Mouse (Mus musculus) lung, postnatal 10 days (tissue): ENCODE measurements around the gene Methig1.
"Not testable (repeated sequence)": the region's sequence is repeated elsewhere in the genome, so short reads cannot be mapped to it uniquely, and the experiment has no call there.

Source experiments
- DNase-seq: peaks from one replicate; pipeline ENCODE4 v3.0.0; 2021

The Methig1 gene

GRCm38 (mm10) chr15:100341314-100341980 is 11.5 kb upstream of the Methig1 start:
- DNase-seq, result peak; percentile 42

- DNase-seq, result no peak
Measured at GRCm38 (mm10) chr15:100345484-100345883, 7.5 kb upstream of the Methig1 start.

- no peak for DNase-seq
Measured at GRCm38 (mm10) chr15:100346761-100347160, 6.2 kb upstream of the Methig1 start.

DNA sequence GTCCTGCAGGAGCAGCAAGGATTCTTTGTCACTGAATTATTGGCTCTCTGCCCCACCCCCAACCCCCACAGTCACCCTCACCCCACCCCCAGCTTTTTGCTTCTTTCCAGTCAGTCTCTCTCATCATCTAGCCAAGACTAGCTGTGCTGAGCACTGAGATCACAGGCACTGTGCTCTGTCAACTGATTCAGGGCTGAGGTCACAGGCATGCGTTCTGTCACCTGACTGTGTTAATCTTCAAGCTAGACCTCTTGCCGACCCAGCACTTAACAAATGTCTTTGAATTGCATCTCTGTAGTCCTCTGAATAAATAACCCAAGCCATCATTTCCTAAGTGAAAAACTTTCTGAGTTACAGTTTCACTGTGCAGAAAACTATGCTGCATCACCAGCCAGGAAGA is 3.5 kb upstream of the Methig1 start:
- DNase-seq, result no peak

GRCm38 (mm10) chr15:100351501-100352060 is 1.4 kb upstream of the Methig1 start:
- no peak for DNase-seq

- DNase-seq, result not testable (repeated sequence)
Measured at GRCm38 (mm10) chr15:100353399-100353798, 450 bp downstream of the Methig1 start.

DNA sequence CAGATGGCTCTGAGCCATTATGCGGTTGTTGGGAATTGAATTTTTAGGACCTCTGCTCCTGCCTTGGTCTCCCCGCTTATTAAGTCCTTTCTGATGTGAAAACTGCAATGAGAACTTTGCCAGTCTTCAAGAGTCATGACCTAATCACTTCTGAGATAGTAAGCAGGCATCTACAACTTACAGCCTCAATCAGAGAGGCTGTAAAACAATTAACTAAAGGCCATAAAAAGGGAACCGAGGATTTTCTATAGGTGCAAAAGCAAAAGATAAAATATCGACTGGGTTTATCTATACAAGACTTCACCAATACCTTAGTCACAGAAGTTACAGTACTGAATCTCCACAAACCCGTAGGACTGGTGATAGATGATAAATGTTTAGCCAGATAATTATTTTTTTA is 2.9 kb downstream of the Methig1 start:
- DNase-seq, result no peak

DNA sequence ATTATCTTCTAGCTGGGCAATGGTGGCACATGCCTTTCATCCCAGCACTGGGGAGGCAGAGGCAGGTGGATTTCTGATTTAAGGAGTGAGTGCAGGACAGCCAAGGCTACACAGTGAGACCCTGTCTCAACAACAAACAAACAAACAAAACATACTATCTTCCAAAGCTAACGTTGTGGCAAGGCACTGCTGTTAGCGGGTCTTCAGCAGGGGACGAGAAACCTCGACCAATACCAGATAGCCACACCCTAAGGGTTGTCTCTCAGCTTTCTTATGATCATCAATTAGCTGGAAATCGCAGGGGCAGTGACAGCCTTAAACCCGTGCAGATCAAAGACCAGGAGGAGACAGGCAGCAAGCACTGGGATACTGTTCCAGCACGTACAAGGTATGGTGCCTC is 11.3 kb downstream of the Methig1 start, which contains the start of gene Higd1c:
Gene Higd1c, plus strand, starts transcription at position 301 of the 400 bp plus-strand sequence.
- no peak for DNase-seq

DNA sequence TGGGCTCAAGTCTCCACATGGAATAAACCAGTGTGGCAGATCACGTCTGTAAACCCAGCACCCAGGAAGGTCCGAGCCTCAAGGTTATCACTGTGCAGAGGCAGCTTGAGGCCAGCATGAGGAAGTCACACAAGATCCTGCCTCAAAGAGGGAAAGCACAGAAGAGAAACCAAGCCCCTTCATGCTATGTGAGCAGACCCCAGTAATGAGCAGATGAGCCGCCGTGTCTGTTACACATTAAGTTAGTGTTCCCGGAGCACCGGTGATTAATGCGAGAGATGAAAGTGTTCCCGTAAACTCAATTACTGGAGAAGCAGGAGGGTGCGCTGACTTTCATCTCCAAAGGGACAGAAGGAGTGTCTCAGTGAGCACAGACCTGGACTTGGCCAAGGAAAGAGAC is 13.0 kb downstream of the Methig1 start:
- DNase-seq, result not testable (repeated sequence)

- DNase-seq, result no peak
Measured at GRCm38 (mm10) chr15:100367119-100367518, 14.2 kb downstream of the Methig1 start.

- DNase-seq, result peak; percentile 80
Measured at GRCm38 (mm10) chr15:100375066-100375465, 22.1 kb downstream of the Methig1 start.

DNA sequence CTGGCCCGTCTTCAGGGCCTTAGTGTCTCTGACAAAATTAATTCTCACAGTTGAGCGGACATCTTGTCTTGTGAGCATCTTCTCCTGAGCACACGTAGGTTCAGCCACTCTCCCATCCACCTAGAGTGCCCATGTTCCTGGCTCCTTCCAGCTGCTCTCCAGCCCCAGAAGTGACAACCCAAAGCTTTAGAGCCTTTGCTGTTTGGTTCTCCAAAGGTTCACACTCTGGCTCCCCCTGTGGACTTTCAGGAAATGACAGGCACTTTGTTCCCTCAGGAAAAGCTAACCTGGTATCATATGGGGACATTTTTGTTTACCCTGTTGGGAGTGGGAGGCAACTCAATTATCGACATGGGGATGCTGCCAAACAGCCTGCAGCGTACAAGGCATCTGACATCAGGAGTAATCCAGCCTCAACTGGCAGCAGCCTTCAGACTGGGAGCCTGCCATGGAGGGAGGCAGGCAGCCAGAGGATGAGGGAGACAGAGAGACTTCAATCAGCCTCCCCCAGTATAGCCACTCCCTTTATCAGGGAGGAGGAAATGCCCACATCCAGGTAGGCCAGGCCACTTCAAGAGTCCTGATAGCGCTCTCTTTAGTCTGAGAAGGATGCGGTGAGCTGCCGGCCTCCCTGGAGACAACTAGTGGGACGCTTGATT is 25.0 kb downstream of the Methig1 start:
- not testable (repeated sequence) for DNase-seq

GRCm38 (mm10) chr15:100379658-100380057 is 26.7 kb downstream of the Methig1 start:
- DNase-seq, result no peak

GRCm38 (mm10) chr15:100380104-100380503 is 27.2 kb downstream of the Methig1 start:
- no peak for DNase-seq

- no peak for DNase-seq
Measured at GRCm38 (mm10) chr15:100385705-100386104, 32.8 kb downstream of the Methig1 start.

GRCm38 (mm10) chr15:100387544-100388223 is 34.7 kb downstream of the Methig1 start:
- DNase-seq, result no peak

GRCm38 (mm10) chr15:100388224-100388835 is 35.4 kb downstream of the Methig1 start:
- DNase-seq, result no peak

- DNase-seq, result no peak
Measured at GRCm38 (mm10) chr15:100388886-100389285, 35.9 kb downstream of the Methig1 start.

GRCm38 (mm10) chr15:100391066-100391465 is 38.1 kb downstream of the Methig1 start:
- DNase-seq, result no peak

- no peak for DNase-seq
Measured at GRCm38 (mm10) chr15:100391599-100391998, 38.6 kb downstream of the Methig1 start.

- no peak for DNase-seq
Measured at GRCm38 (mm10) chr15:100393016-100393415, 40.1 kb downstream of the Methig1 start.

DNA sequence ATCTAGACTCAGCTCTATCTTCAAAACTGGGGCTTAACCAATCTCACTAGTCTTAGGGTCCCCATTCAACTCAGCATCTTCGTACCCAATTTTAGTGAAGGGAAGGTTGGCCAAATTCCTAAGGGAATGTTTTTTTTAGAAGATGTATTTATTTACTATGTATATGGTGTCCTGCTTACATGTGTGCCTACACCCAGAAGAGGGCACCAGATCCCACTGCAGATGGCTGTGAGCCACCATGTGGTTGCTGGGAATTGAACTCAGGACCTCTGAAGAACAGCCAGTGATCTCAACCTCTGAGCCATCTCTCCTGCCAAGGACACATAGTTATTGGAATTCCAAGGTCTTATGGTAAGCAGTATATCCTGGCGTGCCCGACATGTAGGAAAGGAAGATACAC is 42.6 kb downstream of the Methig1 start:
- no peak for DNase-seq

GRCm38 (mm10) chr15:100400592-100401250 is 47.8 kb downstream of the Methig1 start:
- no peak for DNase-seq
